Mouse (Mus musculus): ENCODE measurements around the gene Vmn1r40.

Vmn1r40 gene

GRCm38 (mm10) chr6:89707240-89707639, at the start of gene Vmn1r40:
Vmn1r40 (plus strand) TSS chr6:89707540.
- no peak for DNase-seq (ENCODE audit: low spot score)

GRCm38 (mm10) chr6:89658342-89658741, 49.0 kb upstream of the Vmn1r40 start:
- DNase-seq (ENCODE audit: low spot score), result no peak

GRCm38 (mm10) chr6:89658931-89659330, 48.4 kb upstream of the Vmn1r40 start:
- DNase-seq (ENCODE audit: low spot score), result no peak

GRCm38 (mm10) chr6:89659692-89660423, 47.5 kb upstream of the Vmn1r40 start:
- DNase-seq (ENCODE audit: low spot score), result no peak

- DNase-seq (ENCODE audit: low spot score), result no peak
Measured at GRCm38 (mm10) chr6:89660490-89660889, 46.9 kb upstream of the Vmn1r40 start.

GRCm38 (mm10) chr6:89662521-89662920, 44.8 kb upstream of the Vmn1r40 start:
- no peak for DNase-seq (ENCODE audit: low spot score)

- no peak for DNase-seq (ENCODE audit: low spot score)
Measured at GRCm38 (mm10) chr6:89665155-89665554, 42.2 kb upstream of the Vmn1r40 start.

GRCm38 (mm10) chr6:89665667-89666066, 41.7 kb upstream of the Vmn1r40 start:
- DNase-seq (ENCODE audit: low spot score), result no peak

- no peak for DNase-seq (ENCODE audit: low spot score)
Measured at GRCm38 (mm10) chr6:89666976-89667375, 40.4 kb upstream of the Vmn1r40 start.

- no peak for DNase-seq (ENCODE audit: low spot score)
Measured at GRCm38 (mm10) chr6:89669556-89669955, 37.8 kb upstream of the Vmn1r40 start.

- DNase-seq (ENCODE audit: low spot score), result no peak
Measured at GRCm38 (mm10) chr6:89671431-89671830, 35.9 kb upstream of the Vmn1r40 start.

GRCm38 (mm10) chr6:89672641-89673040, 34.7 kb upstream of the Vmn1r40 start:
- no peak for DNase-seq (ENCODE audit: low spot score)

- no peak for DNase-seq (ENCODE audit: low spot score)
Measured at GRCm38 (mm10) chr6:89673135-89673780, 34.1 kb upstream of the Vmn1r40 start.

- no peak for DNase-seq (ENCODE audit: low spot score)
Measured at GRCm38 (mm10) chr6:89678522-89678921, 28.8 kb upstream of the Vmn1r40 start.

GRCm38 (mm10) chr6:89679291-89679835, 28.0 kb upstream of the Vmn1r40 start:
- DNase-seq (ENCODE audit: low spot score), result peak; percentile 41

GRCm38 (mm10) chr6:89680155-89680554, 27.2 kb upstream of the Vmn1r40 start:
- DNase-seq (ENCODE audit: low spot score), result peak; percentile 64

GRCm38 (mm10) chr6:89684231-89684630, 23.1 kb upstream of the Vmn1r40 start:
- DNase-seq (ENCODE audit: low spot score), result no peak

- DNase-seq (ENCODE audit: low spot score), result no peak
Measured at GRCm38 (mm10) chr6:89687100-89687499, 20.2 kb upstream of the Vmn1r40 start.

GRCm38 (mm10) chr6:89706624-89707023, 716 bp upstream of the Vmn1r40 start:
- no peak for DNase-seq (ENCODE audit: low spot score)

- DNase-seq (ENCODE audit: low spot score), result no peak
Measured at GRCm38 (mm10) chr6:89718051-89718450, 10.7 kb downstream of the Vmn1r40 start.

- no peak for DNase-seq (ENCODE audit: low spot score)
Measured at GRCm38 (mm10) chr6:89740466-89740865, 33.1 kb downstream of the Vmn1r40 start, which contains the start of gene Vmn1r41. Vmn1r41 (plus strand) TSS chr6:89740766.

GRCm38 (mm10) chr6:89742811-89743210, 35.5 kb downstream of the Vmn1r40 start:
- DNase-seq (ENCODE audit: low spot score), result no peak

Data from testis, postnatal 14 days (tissue).